Mouse (Mus musculus) bone marrow macrophage, adult 2 months (primary cell): Measurements from ENCODE around the gene Ppp3r2.

Experiments used
- CTCF ChIP-seq: IDR thresholded peaks from 2 replicates; pipeline ENCODE4 v1.5.1; 2012; ENCODE audit warnings: low read depth, mild to moderate bottlenecking, low read length, moderate library complexity
- POLR2A ChIP-seq: IDR thresholded peaks from 2 replicates; pipeline ENCODE4 v1.6.1; 2012; ENCODE audit warnings: mild to moderate bottlenecking, low read depth, low read length, borderline replicate concordance

DNA sequence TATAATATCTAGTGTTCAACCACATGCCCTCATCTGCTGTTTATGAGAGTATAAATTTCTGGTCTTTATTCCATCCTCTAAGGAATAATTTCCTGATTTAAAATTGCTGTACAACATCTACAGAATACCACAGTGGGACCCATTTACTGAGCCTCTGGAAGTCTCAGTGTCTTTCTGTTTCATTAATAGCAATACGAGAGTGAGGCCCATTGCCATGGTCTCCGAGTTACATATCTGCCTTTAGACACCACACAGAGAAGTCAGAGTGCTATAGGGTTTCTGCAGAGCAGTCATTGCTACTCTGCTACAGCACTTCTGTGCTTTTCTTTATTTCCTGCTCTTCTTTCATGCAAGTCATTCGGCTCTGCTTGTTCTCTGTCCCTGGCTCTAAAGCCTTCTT lies 47.5 kb upstream of the Ppp3r2 start:
- TF ChIP-seq POLR2A (no peak), CTCF (no peak)
